Mouse (Mus musculus) lung, postnatal 0 days (tissue): ENCODE measurements at regions not wholly inside any gene's neighbourhood (a gene's known extent, or its start where the extent isn't known, plus 50 kb on each side); places are given as distances from the start of the nearest gene placed in this dataset.

Source experiments
- CTCF ChIP-seq: IDR thresholded peaks from 2 replicates; pipeline ENCODE4 v1.5.1; 2016; ENCODE audit warnings: antibody characterized with exemption, mild to moderate bottlenecking
- EP300 ChIP-seq: IDR thresholded peaks from 2 replicates; pipeline ENCODE4 v1.6.1; 2016; ENCODE audit warnings: antibody characterized with exemption, mild to moderate bottlenecking, control low read depth

DNA sequence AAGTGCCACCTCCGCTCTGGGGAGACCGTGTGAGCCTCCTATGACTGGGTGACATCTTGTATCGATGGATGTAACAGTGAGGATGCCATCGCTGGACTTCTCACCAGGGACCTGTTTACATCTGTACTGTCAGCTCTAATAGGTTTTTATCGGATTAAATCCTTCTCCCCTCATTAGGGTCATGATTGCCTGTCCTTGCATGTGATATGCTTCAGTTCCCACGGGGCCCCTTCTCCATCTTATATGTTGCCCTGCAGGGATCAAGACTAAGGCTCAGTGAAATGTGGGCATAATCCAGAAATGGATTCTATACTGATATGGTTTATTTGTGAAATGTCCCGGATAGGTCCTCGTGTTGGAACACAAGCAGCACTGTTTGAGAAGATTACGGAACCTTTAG lies 323.7 kb upstream of the Noct start:
- no peak for TF ChIP-seq CTCF
- TF ChIP-seq EP300, result no peak
